Mouse (Mus musculus) liver, embryonic 14.5 days (tissue): ENCODE measurements around the gene Ugt1a8. TPM values are rescaled to one million over a fixed set of nuclear protein-coding genes. Genes with fewer than 3 reads are reported as not detected.

Source experiments
- ATAC-seq: fragments of 200-750 bp; cut with Nextera tagmentation; 2 replicates; pipeline ENCODE4 v1.8.0; 2017; ENCODE audit warnings: moderate number of reproducible peaks, mild to moderate bottlenecking, moderate library complexity; ENCODE audit not compliant: insufficient read depth
- DNase-seq, 3 experiments: peaks; one replicate each; pipeline ENCODE4 v3.0.0-alpha.2; 2012 to 2013; ENCODE audit warnings: low read depth in 3 of 3, low spot score in 3 of 3
- H3K27ac ChIP-seq: fragments of 300-500 bp; sonication (generic); 2 replicates; pipeline ENCODE4 v1.5.1; 2014; ENCODE audit warnings: moderate library complexity, mild to moderate bottlenecking, control low read depth, inconsistent platforms
- H3K27me3 ChIP-seq: fragments of 300-500 bp; sonication (generic); 2 replicates; pipeline ENCODE4 v1.6.1; 2014; ENCODE audit warnings: mild to moderate bottlenecking, low read length, moderate library complexity; ENCODE audit not compliant: control insufficient read depth, insufficient read depth
- H3K36me3 ChIP-seq: fragments of 300-500 bp; sonication (generic); replicated peaks from 2 replicates; pipeline ENCODE4 v1.6.1; 2014; ENCODE audit warnings: low read depth; ENCODE audit not compliant: control insufficient read depth, insufficient read depth
- H3K4me1 ChIP-seq, 2 experiments: fragments of 200-500 bp in 1 of 2; fragments of 300-500 bp in 1 of 2; sonication (generic) in 1 of 2; replicated peaks; 2 replicates each; pipeline ENCODE4 v1.6.1; 2012 to 2014; ENCODE audit warnings: antibody characterized with exemption in 1 of 2, inconsistent platforms in 1 of 2, low read length in 1 of 2; ENCODE audit not compliant: control insufficient read depth in 2 of 2, insufficient read depth in 2 of 2
- H3K4me2 ChIP-seq: fragments of 300-500 bp; sonication (generic); 2 replicates; pipeline ENCODE4 v1.6.1; 2014; ENCODE audit warnings: low read depth, mild to moderate bottlenecking, control low read depth, moderate library complexity
- H3K4me3 ChIP-seq, 2 experiments: fragments of 200-500 bp in 1 of 2; fragments of 300-500 bp in 1 of 2; sonication (generic) in 1 of 2; 2 replicates each; pipeline ENCODE4 v1.5.1; 2012 to 2014; ENCODE audit warnings: low read depth in 2 of 2, low read length in 2 of 2, mild to moderate bottlenecking in 2 of 2, control low read depth in 1 of 2, inconsistent platforms in 1 of 2, moderate library complexity in 1 of 2; ENCODE audit not compliant: insufficient read depth in 1 of 2
- H3K9ac ChIP-seq: fragments of 300-500 bp; sonication (generic); replicated peaks from 2 replicates; pipeline ENCODE4 v1.6.1; 2014; ENCODE audit warnings: mild to moderate bottlenecking, control low read depth, moderate library complexity
- H3K9me3 ChIP-seq: fragments of 300-500 bp; sonication (generic); 2 replicates; pipeline ENCODE4 v1.6.1; 2016; ENCODE audit warnings: low read length, mixed read lengths; ENCODE audit not compliant: control insufficient read depth
- CTCF ChIP-seq: IDR thresholded peaks from 2 replicates; pipeline ENCODE4 v1.5.1; 2016; ENCODE audit warnings: antibody characterized with exemption, low read depth, control low read depth
- EP300 ChIP-seq: IDR thresholded peaks from 2 replicates; pipeline ENCODE4 v1.6.1; 2016; ENCODE audit warnings: antibody characterized with exemption, low read depth
- WGBS: fragments of 180-500 bp; shearing (Covaris S2); extraction: QIAGEN DNeasy Blood & Tissue Kit; methylation state at CpG from one replicate; pipeline ENCODE4 v1.1.7; 2014; ENCODE audit not compliant: insufficient replicate concordance; 5-methylcytosine and 5-hydroxymethylcytosine counted together
- polyA plus RNA-seq, 2 experiments: library from polyadenylated mRNA; depleted of rRNA in 1 of 2; stranded (reverse) in 1 of 2; unstranded in 1 of 2; fragments of >200 nt; fragmentation: Nextera tagmentation in 1 of 2; extraction: Ambion mirVana in 1 of 2; gene quantifications; 2 replicates each; pipeline versions ENCODE4 v1.2.1 to v1.2.3; 2012 to 2014

The Ugt1a8 gene
- polyA plus RNA-seq, 2 experiments: not detected

DNA sequence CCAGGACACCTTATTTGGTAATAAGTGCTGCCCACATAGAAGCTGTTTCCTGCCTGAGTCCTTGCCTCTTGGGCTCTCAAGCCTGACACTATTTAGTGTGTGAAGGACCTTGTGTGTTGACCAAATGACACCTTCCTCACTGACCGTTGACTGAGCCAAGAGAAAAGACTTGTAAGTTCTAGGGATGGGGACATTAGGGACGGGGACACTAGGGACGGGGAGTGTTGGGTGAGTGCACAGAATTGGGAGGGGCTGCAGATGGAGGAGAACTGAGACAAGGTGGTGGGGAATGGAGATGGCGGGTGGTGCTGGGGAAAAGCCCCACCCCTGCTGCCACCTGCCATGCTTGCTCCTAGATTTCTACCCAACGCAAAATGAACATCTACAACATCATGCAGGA lies 142.4 kb downstream of the Ugt1a8 start:
- ATAC-seq (no peak), DNase-seq (no peak)
- TF ChIP-seq CTCF (no peak), EP300 (no peak)
- 54% methylated on average over 5 of the region's 5 CpGs for WGBS
- no peaks in the 10 kb centered on the region for H3K4me1 ChIP-seq
- H3K4me3 ChIP-seq: no peak overlapping the region
- no peaks in the 10 kb centered on the region for H3K27me3 ChIP-seq
- no peak overlapping the region for H3K27ac ChIP-seq
- no peak overlapping the region for H3K9ac ChIP-seq
- peaks cover 18% of the 10 kb centered on the region for H3K9me3 ChIP-seq
- H3K4me2 ChIP-seq: no peak overlapping the region
- no peaks in the 10 kb centered on the region for H3K36me3 ChIP-seq

GRCm38 (mm10) chr1:88230421-88230820 lies 142.8 kb downstream of the Ugt1a8 start:
- H3K4me1 ChIP-seq: no peaks in the 10 kb centered on the region
- no peak overlapping the region for H3K4me2 ChIP-seq
- H3K36me3 ChIP-seq: no peaks in the 10 kb centered on the region
- no peak overlapping the region for H3K4me3 ChIP-seq
- no peak for TF ChIP-seq CTCF
- no peak for TF ChIP-seq EP300
- H3K27ac ChIP-seq: no peak overlapping the region
- 62% methylated on average over 7 of the region's 7 CpGs for WGBS
- H3K9ac ChIP-seq: no peak overlapping the region
- ATAC-seq (no peak), DNase-seq (no peak)
- H3K27me3 ChIP-seq: no peaks in the 10 kb centered on the region
- peaks cover 22% of the 10 kb centered on the region for H3K9me3 ChIP-seq

DNA sequence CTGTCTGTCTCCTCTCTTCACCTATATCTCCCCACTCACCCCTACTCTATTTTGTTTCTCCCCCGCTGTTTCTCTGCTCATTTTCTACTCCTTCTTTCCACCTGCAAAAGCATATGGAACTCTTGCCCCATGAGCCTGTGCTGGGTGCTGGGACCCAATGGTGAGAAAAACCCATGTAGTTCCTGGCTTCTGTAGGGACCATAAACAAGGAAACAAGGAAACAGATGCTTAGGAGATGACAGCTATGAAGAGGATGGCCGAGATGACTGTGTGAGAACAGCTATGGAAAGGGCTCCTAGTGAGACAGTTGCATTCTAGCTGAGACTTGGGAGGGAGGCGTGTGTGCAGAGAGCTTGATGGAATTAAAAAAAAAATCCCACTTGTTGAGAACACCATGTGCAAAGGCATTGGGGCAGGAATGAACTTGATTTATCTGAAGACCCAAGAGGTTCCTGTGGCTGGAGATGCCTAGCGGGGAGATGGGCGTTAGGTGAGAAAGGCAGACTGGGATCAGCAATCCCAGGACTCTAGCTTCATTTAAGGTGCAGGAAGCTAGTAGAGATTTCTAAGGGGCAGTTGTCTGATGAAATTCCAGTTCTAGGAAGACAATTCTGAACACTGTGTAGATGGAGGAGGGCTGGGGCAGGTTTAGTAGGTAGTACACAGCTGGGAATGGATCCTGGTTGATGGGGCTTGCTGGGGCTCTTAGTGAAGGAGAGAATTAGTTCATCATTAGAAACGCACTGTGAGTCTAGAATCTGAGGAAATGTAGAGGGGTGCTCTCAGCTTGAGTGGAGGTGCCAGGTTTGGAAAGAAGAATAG lies 143.6 kb downstream of the Ugt1a8 start:
- Histone ChIP-seq H3K4me2 (no peak overlapping the region), H3K4me3 (no peak overlapping the region), H3K27me3 (no peaks in the 10 kb centered on the region), H3K27ac (no peak overlapping the region), H3K36me3 (no peaks in the 10 kb centered on the region), H3K9me3 (peaks cover 29% of the 10 kb centered on the region), H3K4me1 (no peaks in the 10 kb centered on the region), H3K9ac (no peak overlapping the region)
- no peak for ATAC-seq
- 53% methylated on average over 6 of the region's 6 CpGs for WGBS
- no peak for DNase-seq
- TF ChIP-seq EP300 (no peak), CTCF (no peak)

DNA sequence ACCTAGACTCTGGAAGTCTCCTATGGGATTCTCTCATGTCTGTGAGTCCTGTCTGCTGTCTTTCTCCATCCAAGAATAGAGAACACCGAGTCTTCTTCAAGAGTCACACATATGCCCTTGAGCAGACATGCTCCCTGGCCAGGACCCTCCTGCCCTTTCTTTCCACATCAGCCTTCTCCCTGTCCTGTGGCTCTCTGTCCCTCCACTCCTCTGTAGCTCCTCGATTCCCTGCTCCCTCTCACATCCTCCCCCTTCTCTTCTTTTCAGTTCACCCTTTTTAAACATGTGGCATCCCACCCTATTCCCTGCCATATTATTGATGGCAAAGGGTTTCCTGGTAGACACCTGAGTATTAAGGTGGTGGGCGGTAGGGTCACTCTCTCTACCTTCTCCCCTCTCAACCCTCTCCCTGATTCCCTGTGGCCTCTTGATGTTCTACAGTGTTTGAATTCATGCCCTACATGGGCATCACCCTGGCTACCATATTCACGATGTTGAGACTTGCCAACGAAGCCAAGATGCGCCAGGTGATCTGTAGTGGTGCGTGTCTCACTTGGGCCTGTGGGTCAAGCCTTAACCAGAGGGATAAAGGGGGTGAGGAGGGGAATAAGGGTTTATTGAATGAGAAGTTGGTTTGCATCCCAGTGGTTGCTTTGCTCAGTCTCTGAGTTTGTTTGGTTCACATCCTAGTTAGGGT lies 144.3 kb downstream of the Ugt1a8 start:
- H3K4me3 ChIP-seq: no peak overlapping the region
- no peak overlapping the region for H3K27ac ChIP-seq
- H3K4me1 ChIP-seq: no peaks in the 10 kb centered on the region
- TF ChIP-seq CTCF (no peak), EP300 (no peak)
- no peak overlapping the region for H3K9ac ChIP-seq
- DNase-seq (no peak), ATAC-seq (no peak)
- 44% methylated on average over 7 of the region's 7 CpGs for WGBS
- no peaks in the 10 kb centered on the region for H3K36me3 ChIP-seq
- no peaks in the 10 kb centered on the region for H3K27me3 ChIP-seq
- H3K9me3 ChIP-seq: peaks cover 29% of the 10 kb centered on the region
- H3K4me2 ChIP-seq: no peak overlapping the region

GRCm38 (mm10) chr1:88232664-88233380 lies 145.2 kb downstream of the Ugt1a8 start:
- peaks cover 31% of the 10 kb centered on the region for H3K9me3 ChIP-seq
- H3K36me3 ChIP-seq: no peaks in the 10 kb centered on the region
- no peaks in the 10 kb centered on the region for H3K4me1 ChIP-seq
- ATAC-seq: no peak
- H3K27ac ChIP-seq: no peak overlapping the region
- H3K27me3 ChIP-seq: no peaks in the 10 kb centered on the region
- TF ChIP-seq CTCF (no peak), EP300 (no peak)
- no peak for DNase-seq
- H3K4me2 ChIP-seq: no peak overlapping the region
- no peak overlapping the region for H3K4me3 ChIP-seq
- H3K9ac ChIP-seq: no peak overlapping the region
- WGBS: 43% methylated on average over 3 of the region's 3 CpGs
